Mouse (Mus musculus) testis, adult 2 months (tissue): Measurements from ENCODE around the gene Boc.

ENCODE experiments used
- CTCF ChIP-seq: fragments of 200-500 bp; IDR thresholded peaks from 2 replicates; pipeline ENCODE4 v1.5.1; 2012; ENCODE audit warnings: low read depth, mild to moderate bottlenecking, inconsistent platforms, low read length, moderate library complexity; ENCODE audit not compliant: control insufficient read depth, insufficient read depth, insufficient replicate concordance
- POLR2A ChIP-seq: fragments of 200-500 bp; IDR thresholded peaks from 2 replicates; pipeline ENCODE4 v1.6.1; 2012; ENCODE audit warnings: low read depth, mild to moderate bottlenecking, inconsistent platforms, low read length, moderate library complexity; ENCODE audit not compliant: control insufficient read depth

GRCm38 (mm10) chr16:44564359-44564758 lies 5.7 kb upstream of the Boc start:
- no peak for TF ChIP-seq POLR2A
- no peak for TF ChIP-seq CTCF
